Mouse (Mus musculus): ENCODE measurements around the gene Ncam2.

DNA sequence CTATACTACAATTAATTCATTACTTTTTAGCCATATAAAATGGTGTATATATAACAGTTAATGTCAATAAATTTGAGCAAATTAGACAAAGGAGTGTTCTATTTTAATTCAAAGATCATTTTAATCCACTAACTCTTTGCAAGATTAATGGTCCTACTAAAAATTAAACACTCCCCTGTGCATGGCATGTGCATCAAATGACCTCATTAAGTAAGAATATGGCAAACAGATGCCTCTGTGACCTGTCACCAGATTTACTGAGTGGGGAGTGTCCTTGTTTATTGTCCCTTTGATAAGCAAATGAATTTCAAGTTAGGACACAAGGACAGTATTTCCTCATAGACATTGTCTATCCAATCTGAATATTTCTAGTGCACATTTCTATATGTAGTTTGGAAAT is 54.4 kb downstream of the Ncam2 start:
- TF ChIP-seq HCFC1 (IDR thresholded peaks at IDR 0.05; ENCODE audit: borderline replicate concordance, insufficient read depth, low read length) (no peak), MAFK (IDR thresholded peaks at IDR 0.05; ENCODE audit: insufficient read depth, low read depth, low read length) (no peak), CHD2 (IDR thresholded peaks at IDR 0.05; ENCODE audit: low read depth, low read length) (no peak), ZC3H11A (IDR thresholded peaks at IDR 0.05; ENCODE audit: borderline replicate concordance, low read depth, low read length) (no peak), ZNF384 (IDR thresholded peaks at IDR 0.05; ENCODE audit: low read depth, low read length) (no peak)

Data from ES-E14 (cell line).